Mouse (Mus musculus): ENCODE results near the gene Grik5. TPM values are rescaled to one million over a fixed set of nuclear protein-coding genes. Genes with fewer than 3 reads are reported as not detected.

Grik5 gene
- polyA plus RNA-seq, 1 experiment from 2014 or later: 1.7 TPM

GRCm38 (mm10) chr7:25006171-25006570 is 66.0 kb downstream of the Grik5 start:
- DNase-seq (ENCODE audit: low spot score) (no peak), ATAC-seq (ENCODE audit: low FRiP score, low TSS enrichment) (no peak)
- no peak for TF ChIP-seq EP300 (optimal IDR thresholded peaks at IDR 0.05)
- TF ChIP-seq CTCF (IDR thresholded peaks at IDR 0.05; ENCODE audit: low read depth): no peak
- Histone ChIP-seq H3K4me2 (replicated peaks; ENCODE audit: low read depth) (no peak overlapping the region), H3K4me3 (ENCODE audit: low read depth, low read length) (peak overlapping the region; percentile 26; the same call in 1 of the 2 replicates), H3K9ac (ENCODE audit: low read length) (no peak overlapping the region), H3K27ac (replicated peaks) (no peak overlapping the region), H3K9me3 (ENCODE audit: control insufficient read depth, low read length) (no peaks in the 10 kb centered on the region), H3K36me3 (ENCODE audit: control insufficient read depth, insufficient read depth, low read length) (no peaks in the 10 kb centered on the region), H3K4me1 (replicated peaks; ENCODE audit: control insufficient read depth, insufficient read depth) (no peaks in the 10 kb centered on the region), H3K27me3 (ENCODE audit: control insufficient read depth, insufficient read depth, low read length) (peaks cover 10% of the 10 kb centered on the region; the same call in 1 of the 2 replicates)
- WGBS: 57% methylated on average over 3 of the region's 3 CpGs

DNA sequence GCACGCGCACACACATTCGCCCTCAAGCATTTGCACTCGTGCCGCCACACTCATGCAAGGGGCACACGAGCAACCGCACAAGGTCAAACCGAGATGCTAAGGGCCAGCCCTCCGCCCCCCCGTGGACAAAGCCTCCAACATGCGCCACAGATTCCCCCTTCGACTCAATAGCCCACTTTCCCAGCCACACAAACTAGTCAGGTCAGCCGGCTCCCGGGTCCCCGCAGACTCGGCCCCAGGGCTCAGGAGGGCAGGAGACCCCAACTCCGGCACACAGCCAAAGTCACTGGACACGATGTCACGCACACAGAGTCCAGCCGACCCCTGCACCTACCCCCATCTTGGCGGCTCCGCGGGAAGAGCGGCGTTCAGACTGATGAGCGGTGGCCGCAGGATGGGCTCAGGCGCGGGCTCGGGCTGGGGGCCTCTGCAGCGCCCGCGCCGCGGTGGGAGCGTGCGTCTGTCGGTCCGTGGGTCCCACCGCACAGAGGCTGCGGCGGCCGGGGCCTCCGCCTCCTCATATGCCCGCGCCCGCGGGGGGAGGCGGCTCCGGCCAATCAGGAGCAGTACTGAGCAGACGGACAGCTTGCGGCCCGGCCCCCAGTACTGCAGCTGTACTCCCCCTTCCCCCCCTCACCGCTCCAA is 66.6 kb downstream of the Grik5 start, which contains the start of gene Atp1a3:
Gene Atp1a3 (minus strand): TSS at position 538 of the 645 bp plus-strand sequence.
- peak; percentile 28 for DNase-seq (ENCODE audit: low spot score)
- TF ChIP-seq CTCF (IDR thresholded peaks at IDR 0.05; ENCODE audit: low read depth) (no peak), EP300 (optimal IDR thresholded peaks at IDR 0.05) (no peak)
- peak within 1 kb of the TSS; percentile 26 for H3K4me3 ChIP-seq (ENCODE audit: low read depth, low read length)
- peak; percentile 46; the same call in 1 of the 2 replicates for ATAC-seq (ENCODE audit: low FRiP score, low TSS enrichment)
- WGBS: 3% methylated on average over 40 of the region's 54 CpGs
- peak within 1 kb of the TSS; percentile 49 for H3K4me2 ChIP-seq (replicated peaks; ENCODE audit: low read depth)
- H3K9ac ChIP-seq (ENCODE audit: low read length): no peak within 1 kb of the TSS
- H3K27ac ChIP-seq (replicated peaks): no peak within 1 kb of the TSS
- no peaks in the 10 kb centered on the region for H3K4me1 ChIP-seq (replicated peaks; ENCODE audit: control insufficient read depth, insufficient read depth)
- H3K36me3 ChIP-seq (ENCODE audit: control insufficient read depth, insufficient read depth, low read length): no peaks in the 10 kb centered on the region
- H3K9me3 ChIP-seq (ENCODE audit: control insufficient read depth, low read length): no peaks in the 10 kb centered on the region
- H3K27me3 ChIP-seq (ENCODE audit: control insufficient read depth, insufficient read depth, low read length): peaks cover 10% of the 10 kb centered on the region; the same call in 1 of the 2 replicates

DNA sequence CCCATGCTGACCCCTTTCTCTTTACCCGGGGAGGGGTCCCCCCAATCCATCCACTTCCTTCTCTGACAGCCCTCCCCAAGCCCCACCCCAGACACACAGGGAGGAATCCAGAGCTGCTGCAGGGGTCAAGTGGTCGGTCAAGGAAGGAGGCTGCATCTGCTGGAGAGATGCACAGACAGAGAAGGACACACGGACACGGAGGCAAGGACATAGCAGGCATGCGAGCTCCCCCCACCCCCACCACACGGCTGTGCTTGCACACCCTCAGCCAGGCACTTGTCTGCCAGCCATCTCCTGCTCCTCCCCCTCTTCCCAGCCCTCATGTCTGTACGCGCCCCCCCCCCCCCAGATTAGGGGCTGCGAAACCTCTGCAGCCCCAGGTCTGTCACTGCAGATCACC is 67.3 kb downstream of the Grik5 start:
- Histone ChIP-seq H3K4me1 (replicated peaks; ENCODE audit: control insufficient read depth, insufficient read depth) (no peaks in the 10 kb centered on the region), H3K4me2 (replicated peaks; ENCODE audit: low read depth) (no peak overlapping the region), H3K27ac (replicated peaks) (no peak overlapping the region), H3K36me3 (ENCODE audit: control insufficient read depth, insufficient read depth, low read length) (no peaks in the 10 kb centered on the region), H3K27me3 (ENCODE audit: control insufficient read depth, insufficient read depth, low read length) (peaks cover 5% of the 10 kb centered on the region; the same call in 1 of the 2 replicates), H3K4me3 (ENCODE audit: low read depth, low read length) (no peak overlapping the region), H3K9ac (ENCODE audit: low read length) (no peak overlapping the region), H3K9me3 (ENCODE audit: control insufficient read depth, low read length) (no peaks in the 10 kb centered on the region)
- 53% methylated on average over 6 of the region's 9 CpGs for WGBS
- no peak for DNase-seq (ENCODE audit: low spot score)
- no peak for TF ChIP-seq CTCF (IDR thresholded peaks at IDR 0.05; ENCODE audit: low read depth)
- no peak for TF ChIP-seq EP300 (optimal IDR thresholded peaks at IDR 0.05)
- no peak for ATAC-seq (ENCODE audit: low FRiP score, low TSS enrichment)

- no peak for TF ChIP-seq CTCF (IDR thresholded peaks at IDR 0.05; ENCODE audit: low read depth)
- no peak for TF ChIP-seq EP300 (optimal IDR thresholded peaks at IDR 0.05)
- no peak for DNase-seq (ENCODE audit: low spot score)
- Histone ChIP-seq H3K36me3 (ENCODE audit: control insufficient read depth, insufficient read depth, low read length) (no peaks in the 10 kb centered on the region), H3K4me3 (ENCODE audit: low read depth, low read length) (no peak overlapping the region), H3K4me2 (replicated peaks; ENCODE audit: low read depth) (no peak overlapping the region), H3K9me3 (ENCODE audit: control insufficient read depth, low read length) (no peaks in the 10 kb centered on the region), H3K4me1 (replicated peaks; ENCODE audit: control insufficient read depth, insufficient read depth) (no peaks in the 10 kb centered on the region), H3K27me3 (ENCODE audit: control insufficient read depth, insufficient read depth, low read length) (peaks cover under 1% of the 10 kb centered on the region; the same call in 1 of the 2 replicates), H3K9ac (ENCODE audit: low read length) (no peak overlapping the region), H3K27ac (replicated peaks) (no peak overlapping the region)
- ATAC-seq (ENCODE audit: low FRiP score, low TSS enrichment): no peak
- 86% methylated on average over 8 of the region's 8 CpGs for WGBS
Observed at GRCm38 (mm10) chr7:25003820-25004388, 68.2 kb downstream of the Grik5 start.

- H3K4me1 ChIP-seq (replicated peaks; ENCODE audit: control insufficient read depth, insufficient read depth): no peaks in the 10 kb centered on the region
- no peak overlapping the region for H3K9ac ChIP-seq (ENCODE audit: low read length)
- 45% methylated on average over 11 of the region's 11 CpGs for WGBS
- H3K27me3 ChIP-seq (ENCODE audit: control insufficient read depth, insufficient read depth, low read length): no peaks in the 10 kb centered on the region
- H3K27ac ChIP-seq (replicated peaks): no peak overlapping the region
- H3K36me3 ChIP-seq (ENCODE audit: control insufficient read depth, insufficient read depth, low read length): no peaks in the 10 kb centered on the region
- H3K4me2 ChIP-seq (replicated peaks; ENCODE audit: low read depth): no peak overlapping the region
- TF ChIP-seq CTCF (IDR thresholded peaks at IDR 0.05; ENCODE audit: low read depth) (no peak), EP300 (optimal IDR thresholded peaks at IDR 0.05) (no peak)
- no peaks in the 10 kb centered on the region for H3K9me3 ChIP-seq (ENCODE audit: control insufficient read depth, low read length)
- DNase-seq (ENCODE audit: low spot score): no peak
- no peak for ATAC-seq (ENCODE audit: low FRiP score, low TSS enrichment)
- H3K4me3 ChIP-seq (ENCODE audit: low read depth, low read length): no peak overlapping the region
Observed at GRCm38 (mm10) chr7:25003291-25003690, 68.9 kb downstream of the Grik5 start.

GRCm38 (mm10) chr7:25000711-25001110 is 71.4 kb downstream of the Grik5 start:
- Histone ChIP-seq H3K27ac (replicated peaks) (no peak overlapping the region), H3K36me3 (ENCODE audit: control insufficient read depth, insufficient read depth, low read length) (no peaks in the 10 kb centered on the region), H3K4me1 (replicated peaks; ENCODE audit: control insufficient read depth, insufficient read depth) (no peaks in the 10 kb centered on the region), H3K4me2 (replicated peaks; ENCODE audit: low read depth) (no peak overlapping the region), H3K9me3 (ENCODE audit: control insufficient read depth, low read length) (no peaks in the 10 kb centered on the region), H3K9ac (ENCODE audit: low read length) (no peak overlapping the region), H3K27me3 (ENCODE audit: control insufficient read depth, insufficient read depth, low read length) (no peaks in the 10 kb centered on the region), H3K4me3 (ENCODE audit: low read depth, low read length) (no peak overlapping the region)
- 63% methylated on average over 12 of the region's 12 CpGs for WGBS
- DNase-seq (ENCODE audit: low spot score): no peak
- TF ChIP-seq CTCF (IDR thresholded peaks at IDR 0.05; ENCODE audit: low read depth) (no peak), EP300 (optimal IDR thresholded peaks at IDR 0.05) (no peak)
- no peak for ATAC-seq (ENCODE audit: low FRiP score, low TSS enrichment)
